8 mouse cellular contexts compared by ENCODE assay signal in genomic region chr14:99299701-99300191, GRCm38 (mm10). TPM values are rescaled to one million over a fixed set of nuclear protein-coding genes. Genes with fewer than 3 reads are reported as not detected.
A peak's percentile ranks its signal among the peaks of the same experiment; 100 is the strongest.
DNase-seq lines count a peak whose midpoint lies in the region; ATAC-seq lines count a peak whose summit lies in the region.

No protein-coding gene starts in this region.

- peaks cover 23% of the 10 kb centered on the region for H3K27me3 ChIP-seq in embryonic facial prominence, embryonic 13.5 days
- H3K27me3 ChIP-seq in hindbrain, embryonic 10.5 days (ENCODE audit: insufficient read depth, poor library complexity, severe bottlenecking) = peaks cover 65% of the 10 kb centered on the region
- H3K27me3 ChIP-seq in limb, embryonic 11.5 days (ENCODE audit: control insufficient read depth, insufficient read depth, low read length) = peaks cover 4% of the 10 kb centered on the region; the same call in 1 of the 2 replicates
- peaks cover 14% of the 10 kb centered on the region for H3K27me3 ChIP-seq in neural tube, embryonic 15.5 days (replicated peaks)

- H3K9me3 ChIP-seq in embryonic facial prominence, embryonic 13.5 days = no peaks in the 10 kb centered on the region
- H3K9me3 ChIP-seq in hindbrain, embryonic 10.5 days = no peaks in the 10 kb centered on the region
- no peaks in the 10 kb centered on the region for H3K9me3 ChIP-seq in limb, embryonic 11.5 days (ENCODE audit: control insufficient read depth, low read length)
- H3K9me3 ChIP-seq in neural tube, embryonic 15.5 days (replicated peaks) = no peaks in the 10 kb centered on the region

- H3K27ac ChIP-seq in embryonic facial prominence, embryonic 13.5 days = peak overlapping the region; percentile 62
- H3K27ac ChIP-seq in hindbrain, embryonic 10.5 days = no peak overlapping the region
- no peak overlapping the region for H3K27ac ChIP-seq in limb, embryonic 11.5 days (replicated peaks; ENCODE audit: low read depth, low read length)
- no peak overlapping the region for H3K27ac ChIP-seq in neural tube, embryonic 15.5 days (replicated peaks)

- H3K4me1 ChIP-seq in embryonic facial prominence, embryonic 13.5 days = 0 out of 2 replicates have a peak, but pooled peaks cover 7% of the 10 kb centered on the region
- H3K4me1 ChIP-seq in hindbrain, embryonic 10.5 days (replicated peaks) = peaks cover 14% of the 10 kb centered on the region; the same call in 1 of the 2 replicates
- no peaks in the 10 kb centered on the region for H3K4me1 ChIP-seq in limb, embryonic 11.5 days (ENCODE audit: control insufficient read depth, insufficient read depth, low read length)
- peaks cover 14% of the 10 kb centered on the region for H3K4me1 ChIP-seq in neural tube, embryonic 15.5 days

- peak overlapping the region; percentile 94 for H3K4me2 ChIP-seq in embryonic facial prominence, embryonic 13.5 days
- H3K4me2 ChIP-seq in limb, embryonic 11.5 days (ENCODE audit: low read depth, severe bottlenecking) = peak overlapping the region; percentile 93
- peak overlapping the region; percentile 97 for H3K4me2 ChIP-seq in neural tube, embryonic 15.5 days

- peaks cover 5% of the 10 kb centered on the region for H3K36me3 ChIP-seq in embryonic facial prominence, embryonic 13.5 days
- H3K36me3 ChIP-seq in hindbrain, embryonic 10.5 days = no peaks in the 10 kb centered on the region
- no peaks in the 10 kb centered on the region for H3K36me3 ChIP-seq in limb, embryonic 11.5 days (ENCODE audit: control insufficient read depth, insufficient read depth, low read length)
- H3K36me3 ChIP-seq in neural tube, embryonic 15.5 days = no peaks in the 10 kb centered on the region

- DNase-seq in layer of hippocampus, adult 8-10 months (ENCODE audit: low spot score in 2 of 2) = peak; percentile 21 to 29
- no peak for DNase-seq in layer of hippocampus, postnatal 25 days (ENCODE audit: extremely low spot score in 1 of 2, low spot score in 1 of 2)
- peak; percentile 35 for DNase-seq in hindbrain, embryonic 10.5 days (ENCODE audit: low spot score)
- peak; percentile 51 for DNase-seq in limb, embryonic 11.5 days (ENCODE audit: low spot score)
- no peak for DNase-seq in thymus, postnatal 25 days
- no peak for DNase-seq in cerebellum, adult 9-10 months

- peak overlapping the region; percentile 82 for H3K9ac ChIP-seq in embryonic facial prominence, embryonic 13.5 days
- 0 out of 2 replicates have a peak overlapping the region, but pooled peaks have one; percentile 55 for H3K9ac ChIP-seq in limb, embryonic 11.5 days (ENCODE audit: low read length)
- peak overlapping the region; percentile 65 for H3K9ac ChIP-seq in neural tube, embryonic 15.5 days (replicated peaks)

- no peak for ATAC-seq in embryonic facial prominence, embryonic 13.5 days (ENCODE audit: insufficient number of reproducible peaks, insufficient read depth, low FRiP score, low TSS enrichment, low read depth)
- ATAC-seq in limb, embryonic 11.5 days (ENCODE audit: insufficient number of reproducible peaks, low FRiP score, low TSS enrichment, low read depth) = no peak
- no peak for ATAC-seq in neural tube, embryonic 15.5 days (ENCODE audit: low FRiP score)

- WGBS in embryonic facial prominence, embryonic 13.5 days = 3% methylated on average over 21 of the region's 21 CpGs
- 12% methylated on average over 21 of the region's 21 CpGs for WGBS in hindbrain, embryonic 10.5 days
- 3% methylated on average over 21 of the region's 21 CpGs for WGBS in limb, embryonic 11.5 days
- 2% methylated on average over 21 of the region's 21 CpGs for WGBS in neural tube, embryonic 15.5 days

- peak overlapping the region; percentile 67 for H3K4me3 ChIP-seq in embryonic facial prominence, embryonic 13.5 days
- H3K4me3 ChIP-seq in hindbrain, embryonic 10.5 days = peak overlapping the region; percentile 74
- H3K4me3 ChIP-seq in limb, embryonic 11.5 days (ENCODE audit: low read depth, low read length) = peak overlapping the region; percentile 65
- H3K4me3 ChIP-seq in neural tube, embryonic 15.5 days (replicated peaks) = peak overlapping the region; percentile 78

RNA-seq across cellular contexts. Expression of gene Klf5, which starts 1.3 kb away (rescaled TPM):
- total RNA-seq in layer of hippocampus, adult 8-10 months (2022) = 10 to 100 TPM; 10.1 to 12.2 (median 11.3) TPM
- 1 to 10 TPM; 6.2 to 6.6 TPM for total RNA-seq in layer of hippocampus, postnatal 25 days (2021)
- 26.7 and 30.2 TPM in 2 replicates for polyA plus RNA-seq in embryonic facial prominence, embryonic 13.5 days (2015; fragmentation: Nextera tagmentation; extraction: Ambion mirVana)
- 1.3 and 1.6 TPM in 2 replicates for polyA plus RNA-seq in hindbrain, embryonic 10.5 days (2016; fragmentation: Nextera tagmentation; extraction: Ambion mirVana)
- polyA plus RNA-seq in limb, embryonic 11.5 days (2014; fragmentation: Nextera tagmentation; extraction: Ambion mirVana) = 3.7 and 3.9 TPM in 2 replicates
- 5.2 and 11.3 TPM in 2 replicates for polyA plus RNA-seq in neural tube, embryonic 15.5 days (2015; fragmentation: Nextera tagmentation; extraction: Ambion mirVana)

Comparison
In these comparisons a context has a peak if more than half of its experiments do, and no peak if none do; other contexts are left out.
1. DNase-seq: peak in layer of hippocampus, adult 8-10 months (2 of 2), hindbrain, embryonic 10.5 days (single experiment) and limb, embryonic 11.5 days (single experiment); none in layer of hippocampus, postnatal 25 days (0 of 2), thymus, postnatal 25 days (single experiment) and cerebellum, adult 9-10 months (single experiment).
2. Peak in every context shown above with its lines, with median percentiles within 50 percentile points of each other: H3K4me2 ChIP-seq, H3K4me3 ChIP-seq and H3K9ac ChIP-seq.